Mouse (Mus musculus): ENCODE measurements around the gene Gm28539. TPM values are rescaled to one million over a fixed set of nuclear protein-coding genes. Genes with fewer than 3 reads are reported as not detected.
A peak's percentile ranks its signal among the peaks of the same experiment; 100 is the strongest.

Gm28539 gene
- polyA plus RNA-seq, 1 experiment from 2014 or later, result not detected

DNA sequence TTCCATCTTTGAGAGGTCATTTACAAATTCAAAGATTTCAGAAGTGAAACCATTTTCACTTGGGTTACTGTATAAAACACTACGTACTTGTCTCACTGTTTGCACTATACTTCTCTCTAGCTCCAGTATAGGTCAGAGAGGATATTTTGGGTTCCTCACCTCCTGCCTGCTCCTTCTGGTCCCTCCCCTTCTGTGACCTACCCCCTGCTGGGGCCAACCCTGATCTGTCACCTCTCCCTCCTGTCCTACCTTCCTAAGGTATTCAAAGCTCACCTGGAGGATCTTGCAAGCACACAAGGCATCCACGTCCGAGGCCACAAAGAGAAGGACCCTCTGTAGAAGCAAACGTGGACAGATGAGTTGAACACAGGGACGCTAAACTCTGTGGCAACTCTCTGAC is 25.4 kb upstream of the Gm28539 start:
- Histone ChIP-seq H3K27ac (ENCODE audit: low read length) (peak overlapping the region; percentile 18), H3K9ac (ENCODE audit: low read length) (peak overlapping the region; percentile 74), H3K36me3 (ENCODE audit: control insufficient read depth, insufficient read depth, low read length) (peaks cover 20% of the 10 kb centered on the region), H3K4me2 (ENCODE audit: low read depth, low read length) (peak overlapping the region; percentile 72), H3K9me3 (ENCODE audit: control insufficient read depth, low read length) (no peaks in the 10 kb centered on the region), H3K27me3 (ENCODE audit: control insufficient read depth, insufficient read depth, low read depth, low read length) (no peaks in the 10 kb centered on the region), H3K4me3 (ENCODE audit: low read length) (peak overlapping the region; percentile 90), H3K4me1 (replicated peaks; ENCODE audit: control insufficient read depth, insufficient read depth, low read length) (peaks cover 19% of the 10 kb centered on the region)
- 2% methylated on average over 5 of the region's 5 CpGs for WGBS
- ATAC-seq (ENCODE audit: low read depth), result no peak; the same call in 1 of the 2 replicates

DNA sequence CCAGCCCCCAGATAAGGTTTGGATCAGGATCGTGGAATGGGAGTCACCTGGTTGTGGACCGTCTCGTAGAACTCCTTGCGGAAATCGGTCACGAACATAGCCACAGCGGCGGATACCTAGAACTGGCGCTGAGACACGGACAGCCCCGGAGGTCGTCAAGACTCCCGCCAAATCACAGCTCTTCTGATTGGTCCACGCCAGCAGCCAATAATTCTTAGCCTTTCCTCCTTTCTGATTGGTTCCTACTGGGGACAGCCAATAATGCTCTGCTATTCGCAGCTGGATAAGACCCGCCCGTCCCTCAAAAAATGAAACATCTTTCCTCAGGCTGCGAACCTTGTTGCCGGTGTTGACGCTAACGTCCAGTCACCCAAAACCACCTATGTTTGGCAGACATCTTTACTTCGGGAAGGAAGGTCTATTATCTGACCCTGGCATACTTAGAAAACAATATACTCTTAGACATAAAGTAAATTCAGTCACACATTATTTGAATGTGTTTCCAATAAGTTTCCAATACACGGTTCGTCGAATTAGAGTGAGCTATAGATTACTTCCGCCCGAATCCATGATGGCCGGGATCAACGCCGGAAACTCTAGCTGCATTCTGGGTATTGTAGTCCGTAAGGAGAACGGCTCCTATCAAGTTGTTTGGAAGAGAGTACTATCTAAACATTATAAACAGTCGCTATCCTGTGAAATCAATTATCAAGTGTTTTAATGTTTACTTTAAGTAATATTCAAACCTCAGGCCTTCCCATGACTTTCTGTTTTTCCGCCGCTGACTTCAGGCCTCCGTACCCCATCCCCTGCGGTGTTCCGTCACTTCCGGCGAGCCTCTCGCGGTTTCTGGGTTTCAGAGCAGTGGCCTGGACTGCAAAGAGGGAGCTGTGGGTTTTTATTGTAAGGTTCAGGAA is 24.7 kb upstream of the Gm28539 start, which contains the start of the genes Ufd1 and Cdc45:
Gene Ufd1 (plus strand): TSS at position 312 of the 917 bp plus-strand sequence.
Gene Cdc45 (minus strand): TSS at position 520 of the 917 bp plus-strand sequence.
- Histone ChIP-seq H3K4me3 (ENCODE audit: low read length) (peak within 1 kb of the TSS; percentile 90), H3K4me2 (ENCODE audit: low read depth, low read length) (peak within 1 kb of the TSS; percentile 80), H3K9me3 (ENCODE audit: control insufficient read depth, low read length) (no peaks in the 10 kb centered on the region), H3K9ac (ENCODE audit: low read length) (peak within 1 kb of the TSS; percentile 90), H3K27ac (ENCODE audit: low read length) (peak within 1 kb of the TSS; percentile 31), H3K27me3 (ENCODE audit: control insufficient read depth, insufficient read depth, low read depth, low read length) (no peaks in the 10 kb centered on the region), H3K36me3 (ENCODE audit: control insufficient read depth, insufficient read depth, low read length) (peaks cover 25% of the 10 kb centered on the region), H3K4me1 (replicated peaks; ENCODE audit: control insufficient read depth, insufficient read depth, low read length) (peaks cover 19% of the 10 kb centered on the region)
- ATAC-seq (ENCODE audit: low read depth), result peak; percentile 97
- under 1% methylated on average over 42 of the region's 42 CpGs for WGBS

- WGBS, result 2% methylated on average over 31 of the region's 31 CpGs
- peak overlapping the region; percentile 31 for H3K27ac ChIP-seq (ENCODE audit: low read length)
- H3K4me2 ChIP-seq (ENCODE audit: low read depth, low read length), result peak overlapping the region; percentile 80
- peak overlapping the region; percentile 90 for H3K4me3 ChIP-seq (ENCODE audit: low read length)
- H3K4me1 ChIP-seq (replicated peaks; ENCODE audit: control insufficient read depth, insufficient read depth, low read length), result peaks cover 19% of the 10 kb centered on the region
- peak; percentile 34 for ATAC-seq (ENCODE audit: low read depth)
- peaks cover 26% of the 10 kb centered on the region for H3K36me3 ChIP-seq (ENCODE audit: control insufficient read depth, insufficient read depth, low read length)
- H3K9me3 ChIP-seq (ENCODE audit: control insufficient read depth, low read length), result no peaks in the 10 kb centered on the region
- no peaks in the 10 kb centered on the region for H3K27me3 ChIP-seq (ENCODE audit: control insufficient read depth, insufficient read depth, low read depth, low read length)
- peak overlapping the region; percentile 90 for H3K9ac ChIP-seq (ENCODE audit: low read length)
Measured at GRCm38 (mm10) chr16:18812385-18812910, 23.9 kb upstream of the Gm28539 start.

DNA sequence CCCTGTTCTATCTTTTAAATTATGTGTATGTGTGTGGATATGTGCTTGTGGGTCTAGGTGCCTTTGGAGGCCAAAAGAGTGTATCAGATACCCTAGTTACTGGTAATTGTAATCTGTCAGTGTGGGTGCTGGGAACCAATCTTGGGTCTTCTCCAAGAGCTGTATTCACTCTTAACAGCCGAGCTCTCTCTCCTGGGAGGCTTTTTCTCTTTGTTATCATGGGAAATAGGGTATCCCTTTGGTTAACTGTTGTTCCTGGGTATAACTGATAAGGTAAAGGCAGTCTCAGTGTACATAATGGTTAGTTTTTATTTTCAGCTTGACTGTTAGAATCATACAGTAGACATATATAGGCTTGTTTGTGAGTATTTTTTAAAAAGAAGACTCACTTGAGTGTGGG is 14.0 kb upstream of the Gm28539 start:
- H3K27me3 ChIP-seq (ENCODE audit: control insufficient read depth, insufficient read depth, low read depth, low read length), result no peaks in the 10 kb centered on the region
- WGBS, result 85% methylated on average over 1 of the region's 1 CpGs
- H3K4me3 ChIP-seq (ENCODE audit: low read length), result no peak overlapping the region
- no peak overlapping the region for H3K4me2 ChIP-seq (ENCODE audit: low read depth, low read length)
- no peaks in the 10 kb centered on the region for H3K4me1 ChIP-seq (replicated peaks; ENCODE audit: control insufficient read depth, insufficient read depth, low read length)
- H3K36me3 ChIP-seq (ENCODE audit: control insufficient read depth, insufficient read depth, low read length), result peaks cover 51% of the 10 kb centered on the region
- H3K27ac ChIP-seq (ENCODE audit: low read length), result no peak overlapping the region
- no peak for ATAC-seq (ENCODE audit: low read depth)
- H3K9ac ChIP-seq (ENCODE audit: low read length), result no peak overlapping the region
- H3K9me3 ChIP-seq (ENCODE audit: control insufficient read depth, low read length), result no peaks in the 10 kb centered on the region

- no peak overlapping the region for H3K9ac ChIP-seq (ENCODE audit: low read length)
- no peak overlapping the region for H3K4me2 ChIP-seq (ENCODE audit: low read depth, low read length)
- H3K4me3 ChIP-seq (ENCODE audit: low read length), result no peak overlapping the region
- peaks cover 55% of the 10 kb centered on the region for H3K36me3 ChIP-seq (ENCODE audit: control insufficient read depth, insufficient read depth, low read length)
- no peaks in the 10 kb centered on the region for H3K27me3 ChIP-seq (ENCODE audit: control insufficient read depth, insufficient read depth, low read depth, low read length)
- no peak for ATAC-seq (ENCODE audit: low read depth)
- H3K9me3 ChIP-seq (ENCODE audit: control insufficient read depth, low read length), result no peaks in the 10 kb centered on the region
- no peak overlapping the region for H3K27ac ChIP-seq (ENCODE audit: low read length)
- H3K4me1 ChIP-seq (replicated peaks; ENCODE audit: control insufficient read depth, insufficient read depth, low read length), result no peaks in the 10 kb centered on the region
- 82% methylated on average over 4 of the region's 4 CpGs for WGBS
Measured at GRCm38 (mm10) chr16:18822925-18823324, 13.5 kb upstream of the Gm28539 start.

GRCm38 (mm10) chr16:18828630-18829029 is 7.8 kb upstream of the Gm28539 start:
- Histone ChIP-seq H3K4me2 (ENCODE audit: low read depth, low read length) (no peak overlapping the region), H3K9me3 (ENCODE audit: control insufficient read depth, low read length) (no peaks in the 10 kb centered on the region), H3K9ac (ENCODE audit: low read length) (no peak overlapping the region), H3K36me3 (ENCODE audit: control insufficient read depth, insufficient read depth, low read length) (peaks cover 53% of the 10 kb centered on the region), H3K4me1 (replicated peaks; ENCODE audit: control insufficient read depth, insufficient read depth, low read length) (no peaks in the 10 kb centered on the region), H3K27me3 (ENCODE audit: control insufficient read depth, insufficient read depth, low read depth, low read length) (no peaks in the 10 kb centered on the region), H3K27ac (ENCODE audit: low read length) (no peak overlapping the region), H3K4me3 (ENCODE audit: low read length) (no peak overlapping the region)
- ATAC-seq (ENCODE audit: low read depth), result no peak
- WGBS, result 93% methylated on average over 3 of the region's 3 CpGs

DNA sequence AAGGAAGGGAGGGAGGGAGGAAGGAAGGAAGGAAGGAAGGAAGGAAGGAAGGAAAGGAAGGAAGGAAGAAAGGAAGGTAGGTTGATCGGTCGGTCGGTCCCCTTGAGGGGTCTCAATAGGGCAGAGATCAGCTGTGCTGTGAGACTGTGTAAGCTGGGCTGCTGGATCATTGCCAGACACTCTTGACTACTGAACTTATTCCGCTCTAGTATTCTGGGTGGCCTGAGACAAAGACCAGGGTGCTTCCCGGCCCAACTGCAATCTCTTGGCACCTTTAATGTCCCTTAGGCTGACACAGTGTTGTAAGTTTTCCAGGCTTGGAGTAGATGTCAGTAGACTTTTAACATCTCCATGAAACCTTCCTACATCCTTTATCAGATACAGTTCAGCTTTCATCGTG is 7.3 kb upstream of the Gm28539 start:
- no peak for ATAC-seq (ENCODE audit: low read depth)
- 70% methylated on average over 6 of the region's 6 CpGs for WGBS
- Histone ChIP-seq H3K27me3 (ENCODE audit: control insufficient read depth, insufficient read depth, low read depth, low read length) (no peaks in the 10 kb centered on the region), H3K27ac (ENCODE audit: low read length) (no peak overlapping the region), H3K36me3 (ENCODE audit: control insufficient read depth, insufficient read depth, low read length) (peaks cover 54% of the 10 kb centered on the region), H3K9ac (ENCODE audit: low read length) (no peak overlapping the region), H3K4me1 (replicated peaks; ENCODE audit: control insufficient read depth, insufficient read depth, low read length) (no peaks in the 10 kb centered on the region), H3K4me2 (ENCODE audit: low read depth, low read length) (no peak overlapping the region), H3K9me3 (ENCODE audit: control insufficient read depth, low read length) (no peaks in the 10 kb centered on the region), H3K4me3 (ENCODE audit: low read length) (no peak overlapping the region)

GRCm38 (mm10) chr16:18833486-18833885 is 2.9 kb upstream of the Gm28539 start:
- no peak overlapping the region for H3K9ac ChIP-seq (ENCODE audit: low read length)
- no peak overlapping the region for H3K4me3 ChIP-seq (ENCODE audit: low read length)
- H3K4me2 ChIP-seq (ENCODE audit: low read depth, low read length), result no peak overlapping the region
- no peak overlapping the region for H3K27ac ChIP-seq (ENCODE audit: low read length)
- no peaks in the 10 kb centered on the region for H3K27me3 ChIP-seq (ENCODE audit: control insufficient read depth, insufficient read depth, low read depth, low read length)
- WGBS, result 61% methylated on average over 2 of the region's 2 CpGs
- peaks cover 37% of the 10 kb centered on the region for H3K36me3 ChIP-seq (ENCODE audit: control insufficient read depth, insufficient read depth, low read length)
- no peak for ATAC-seq (ENCODE audit: low read depth)
- peaks cover 3% of the 10 kb centered on the region; the same call in 1 of the 2 replicates for H3K4me1 ChIP-seq (replicated peaks; ENCODE audit: control insufficient read depth, insufficient read depth, low read length)
- H3K9me3 ChIP-seq (ENCODE audit: control insufficient read depth, low read length), result no peaks in the 10 kb centered on the region

DNA sequence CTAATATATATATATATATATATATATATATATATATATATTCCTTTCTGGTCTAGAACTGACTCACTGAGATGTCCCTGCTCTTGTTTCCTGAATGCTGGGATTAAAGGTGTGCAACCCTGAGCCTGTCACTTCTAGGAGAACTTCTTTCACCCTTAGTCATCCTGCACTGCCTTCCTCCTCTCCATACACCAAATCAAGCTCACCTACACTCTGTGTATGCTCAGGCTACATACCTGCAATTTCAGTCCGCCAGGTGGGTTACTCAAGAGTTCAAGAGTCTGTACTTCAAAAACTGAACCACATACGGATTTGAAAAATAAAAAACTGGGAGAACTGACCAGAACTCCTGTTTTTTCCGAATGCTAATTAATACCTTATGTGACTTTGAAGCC is 314 bp upstream of the Gm28539 start:
- no peak overlapping the region for H3K27ac ChIP-seq (ENCODE audit: low read length)
- WGBS, result 26% methylated on average over 3 of the region's 3 CpGs
- peaks cover 28% of the 10 kb centered on the region for H3K36me3 ChIP-seq (ENCODE audit: control insufficient read depth, insufficient read depth, low read length)
- H3K4me1 ChIP-seq (replicated peaks; ENCODE audit: control insufficient read depth, insufficient read depth, low read length), result peaks cover 3% of the 10 kb centered on the region; the same call in 1 of the 2 replicates
- peak overlapping the region; percentile 78 for H3K4me2 ChIP-seq (ENCODE audit: low read depth, low read length)
- ATAC-seq (ENCODE audit: low read depth), result peak; percentile 55
- peak overlapping the region; percentile 87; the same call in 1 of the 2 replicates for H3K9ac ChIP-seq (ENCODE audit: low read length)
- no peaks in the 10 kb centered on the region for H3K9me3 ChIP-seq (ENCODE audit: control insufficient read depth, low read length)
- H3K4me3 ChIP-seq (ENCODE audit: low read length), result peak overlapping the region; percentile 85
- no peaks in the 10 kb centered on the region for H3K27me3 ChIP-seq (ENCODE audit: control insufficient read depth, insufficient read depth, low read depth, low read length)

Measured in lung, embryonic 16.5 days (tissue).